Mouse (Mus musculus) hindlimb bud, embryonic 11.5 days (tissue): Measurements from ENCODE around the gene Krt87.

ENCODE experiments used
- DNase-seq: peaks from one replicate; pipeline ENCODE4 v3.0.0-alpha.2; 2012; ENCODE audit warnings: low read depth, low spot score; ENCODE audit errors: extremely low spot score

Gene Krt87

GRCm38 (mm10) chr15:101438555-101438954, at the start of gene Krt87:
Gene Krt87, minus strand, starts transcription at chr15:101438804.
- no peak for DNase-seq

GRCm38 (mm10) chr15:101485911-101486635, 47.5 kb upstream of the Krt87 start:
- DNase-seq, result no peak

- no peak for DNase-seq
Observed at GRCm38 (mm10) chr15:101484939-101485338, 46.3 kb upstream of the Krt87 start.

- no peak for DNase-seq
Observed at GRCm38 (mm10) chr15:101483646-101484045, 45.0 kb upstream of the Krt87 start.

GRCm38 (mm10) chr15:101482056-101482455, 43.5 kb upstream of the Krt87 start:
- DNase-seq, result no peak

- no peak for DNase-seq
Observed at GRCm38 (mm10) chr15:101479666-101480060, 41.1 kb upstream of the Krt87 start.

- no peak for DNase-seq
Observed at GRCm38 (mm10) chr15:101479007-101479665, 40.5 kb upstream of the Krt87 start.

GRCm38 (mm10) chr15:101472952-101473528, 34.4 kb upstream of the Krt87 start, which contains the start of gene Krt86:
Gene Krt86, plus strand, starts transcription at chr15:101473478.
- DNase-seq, result no peak

GRCm38 (mm10) chr15:101469093-101469492, 30.5 kb upstream of the Krt87 start:
- no peak for DNase-seq

GRCm38 (mm10) chr15:101463651-101464050, 25.0 kb upstream of the Krt87 start, which contains the start of gene Krt81:
Gene Krt81, minus strand, starts transcription at chr15:101463751.
- DNase-seq, result no peak

GRCm38 (mm10) chr15:101459283-101459682, 20.7 kb upstream of the Krt87 start:
- DNase-seq, result no peak

GRCm38 (mm10) chr15:101458361-101458930, 19.8 kb upstream of the Krt87 start:
- DNase-seq, result no peak

- no peak for DNase-seq
Observed at GRCm38 (mm10) chr15:101455891-101456290, 17.3 kb upstream of the Krt87 start.

GRCm38 (mm10) chr15:101455292-101455691, 16.7 kb upstream of the Krt87 start:
- DNase-seq, result no peak

- no peak for DNase-seq
Observed at GRCm38 (mm10) chr15:101454774-101455173, 16.2 kb upstream of the Krt87 start.

GRCm38 (mm10) chr15:101453093-101453736, 14.6 kb upstream of the Krt87 start:
- DNase-seq, result peak; percentile 30

GRCm38 (mm10) chr15:101447444-101447843, 8.8 kb upstream of the Krt87 start, which contains the start of gene Krt88:
Gene Krt88, plus strand, starts transcription at chr15:101447744.
- no peak for DNase-seq

- DNase-seq, result no peak
Observed at GRCm38 (mm10) chr15:101446572-101446971, 8.0 kb upstream of the Krt87 start.

GRCm38 (mm10) chr15:101440837-101441236, 2.2 kb upstream of the Krt87 start:
- no peak for DNase-seq

GRCm38 (mm10) chr15:101436611-101437010, 2.0 kb downstream of the Krt87 start:
- no peak for DNase-seq

- DNase-seq, result no peak
Observed at GRCm38 (mm10) chr15:101424914-101425313, 13.7 kb downstream of the Krt87 start.
